Mouse (Mus musculus): ENCODE measurements around the gene Esam. TPM values are rescaled to one million over a fixed set of nuclear protein-coding genes. Genes with fewer than 3 reads are reported as not detected.

Gene Esam
- total and polyA plus RNA-seq, 3 experiments: not detected

GRCm38 (mm10) chr9:37526443-37527395 is 1.2 kb upstream of the Esam start:
- H3K4me3 ChIP-seq (ENCODE audit: low read depth, low read length): no peak overlapping the region
- TF ChIP-seq CTCF (IDR thresholded peaks at IDR 0.05; ENCODE audit: low read depth, low read length): no peak
- no peak for TF ChIP-seq GATA1 (IDR thresholded peaks at IDR 0.05; ENCODE audit: borderline replicate concordance, low read length)
- H3K27me3 ChIP-seq (ENCODE audit: insufficient read depth, low read length): peaks cover 32% of the 10 kb centered on the region
- ATAC-seq (ENCODE audit: extremely low read depth, insufficient number of reproducible peaks, low FRiP score, poor library complexity, severe bottlenecking) (no peak), DNase-seq (ENCODE audit: low spot score) (no peak)
- H3K4me1 ChIP-seq (ENCODE audit: insufficient read depth, low read depth, low read length): peaks cover 12% of the 10 kb centered on the region
- no peaks in the 10 kb centered on the region for H3K9me3 ChIP-seq (replicated peaks)
- peaks cover 48% of the 10 kb centered on the region for H3K36me3 ChIP-seq (replicated peaks)

- H3K36me3 ChIP-seq (replicated peaks): peaks cover 35% of the 10 kb centered on the region
- no peak overlapping the region for H3K4me3 ChIP-seq (ENCODE audit: low read depth, low read length)
- ATAC-seq (ENCODE audit: extremely low read depth, insufficient number of reproducible peaks, low FRiP score, poor library complexity, severe bottlenecking) (no peak), DNase-seq (ENCODE audit: low spot score) (no peak)
- peaks cover 35% of the 10 kb centered on the region for H3K27me3 ChIP-seq (ENCODE audit: insufficient read depth, low read length)
- H3K4me1 ChIP-seq (ENCODE audit: insufficient read depth, low read depth, low read length): peaks cover 15% of the 10 kb centered on the region
- TF ChIP-seq POLR2AphosphoS5 (IDR thresholded peaks at IDR 0.05; ENCODE audit: insufficient replicate concordance, low read depth, low read length) (no peak), GATA1 (IDR thresholded peaks at IDR 0.05; ENCODE audit: borderline replicate concordance, low read length) (no peak), GATA2 (IDR thresholded peaks at IDR 0.05; ENCODE audit: borderline replicate concordance, low read depth, low read length) (no peak), CTCF (IDR thresholded peaks at IDR 0.05; ENCODE audit: low read depth, low read length) (no peak), TAL1 (conservative IDR thresholded peaks at IDR 0.05; ENCODE audit: low read depth, low read length) (no peak)
- no peaks in the 10 kb centered on the region for H3K9me3 ChIP-seq (replicated peaks)
These were observed 520 bp downstream of the Esam start for GRCm38 (mm10) chr9:37528225-37528970.

- Histone ChIP-seq H3K4me3 (ENCODE audit: low read depth, low read length) (no peak overlapping the region), H3K36me3 (replicated peaks) (peaks cover 24% of the 10 kb centered on the region), H3K4me1 (ENCODE audit: insufficient read depth, low read depth, low read length) (peaks cover 15% of the 10 kb centered on the region), H3K9me3 (replicated peaks) (no peaks in the 10 kb centered on the region), H3K27me3 (ENCODE audit: insufficient read depth, low read length) (peaks cover 45% of the 10 kb centered on the region)
- ATAC-seq (ENCODE audit: extremely low read depth, insufficient number of reproducible peaks, low FRiP score, poor library complexity, severe bottlenecking) (no peak), DNase-seq (ENCODE audit: low spot score) (no peak)
- TF ChIP-seq GATA2 (IDR thresholded peaks at IDR 0.05; ENCODE audit: borderline replicate concordance, low read depth, low read length) (no peak), POLR2AphosphoS5 (IDR thresholded peaks at IDR 0.05; ENCODE audit: insufficient replicate concordance, low read depth, low read length) (no peak), GATA1 (IDR thresholded peaks at IDR 0.05; ENCODE audit: borderline replicate concordance, low read length) (no peak), TAL1 (conservative IDR thresholded peaks at IDR 0.05; ENCODE audit: low read depth, low read length) (no peak), CTCF (IDR thresholded peaks at IDR 0.05; ENCODE audit: low read depth, low read length) (no peak)
These were observed 2.4 kb downstream of the Esam start for GRCm38 (mm10) chr9:37530031-37530887.

GRCm38 (mm10) chr9:37530888-37531705 is 3.2 kb downstream of the Esam start:
- no peak for ATAC-seq (ENCODE audit: extremely low read depth, insufficient number of reproducible peaks, low FRiP score, poor library complexity, severe bottlenecking)
- peaks cover 19% of the 10 kb centered on the region for H3K36me3 ChIP-seq (replicated peaks)
- H3K4me3 ChIP-seq (ENCODE audit: low read depth, low read length): no peak overlapping the region
- no peak for DNase-seq (ENCODE audit: low spot score)
- no peak for TF ChIP-seq TAL1 (conservative IDR thresholded peaks at IDR 0.05; ENCODE audit: low read depth, low read length)
- TF ChIP-seq CTCF (IDR thresholded peaks at IDR 0.05; ENCODE audit: low read depth, low read length): no peak
- TF ChIP-seq GATA2 (IDR thresholded peaks at IDR 0.05; ENCODE audit: borderline replicate concordance, low read depth, low read length): no peak
- no peak for TF ChIP-seq POLR2AphosphoS5 (IDR thresholded peaks at IDR 0.05; ENCODE audit: insufficient replicate concordance, low read depth, low read length)
- TF ChIP-seq GATA1 (IDR thresholded peaks at IDR 0.05; ENCODE audit: borderline replicate concordance, low read length): no peak
- peaks cover 15% of the 10 kb centered on the region for H3K4me1 ChIP-seq (ENCODE audit: insufficient read depth, low read depth, low read length)
- peaks cover 46% of the 10 kb centered on the region for H3K27me3 ChIP-seq (ENCODE audit: insufficient read depth, low read length)
- H3K9me3 ChIP-seq (replicated peaks): no peaks in the 10 kb centered on the region

GRCm38 (mm10) chr9:37536851-37537250 is 9.0 kb downstream of the Esam start:
- TF ChIP-seq GATA2 (IDR thresholded peaks at IDR 0.05; ENCODE audit: borderline replicate concordance, low read depth, low read length) (no peak), TAL1 (conservative IDR thresholded peaks at IDR 0.05; ENCODE audit: low read depth, low read length) (no peak), CTCF (IDR thresholded peaks at IDR 0.05; ENCODE audit: low read depth, low read length) (no peak), POLR2AphosphoS5 (IDR thresholded peaks at IDR 0.05; ENCODE audit: insufficient replicate concordance, low read depth, low read length) (no peak), GATA1 (IDR thresholded peaks at IDR 0.05; ENCODE audit: borderline replicate concordance, low read length) (no peak)
- peaks cover under 1% of the 10 kb centered on the region for H3K36me3 ChIP-seq (replicated peaks)

More at GRCm38 (mm10) chr9:37536851-37537250, 9.0 kb downstream of the Esam start:
- Histone ChIP-seq H3K4me3 (ENCODE audit: low read depth, low read length) (no peak overlapping the region), H3K9me3 (replicated peaks) (no peaks in the 10 kb centered on the region), H3K4me1 (ENCODE audit: insufficient read depth, low read depth, low read length) (peaks cover 15% of the 10 kb centered on the region), H3K27me3 (ENCODE audit: insufficient read depth, low read length) (peaks cover 42% of the 10 kb centered on the region)
- DNase-seq (ENCODE audit: low spot score) (no peak), ATAC-seq (ENCODE audit: extremely low read depth, insufficient number of reproducible peaks, low FRiP score, poor library complexity, severe bottlenecking) (no peak)
